Mouse (Mus musculus): ENCODE measurements around the gene Arl6ip5. TPM values are rescaled to one million over a fixed set of nuclear protein-coding genes. Genes with fewer than 3 reads are reported as not detected.

Arl6ip5 gene
- total and polyA plus RNA-seq, 3 experiments = 47.9 to 146 (median 115) TPM

- no peak for DNase-seq
Observed at GRCm38 (mm10) chr6:97273058-97273710, 62.7 kb downstream of the Arl6ip5 start.

GRCm38 (mm10) chr6:97273777-97274176, 63.3 kb downstream of the Arl6ip5 start:
- DNase-seq = no peak

GRCm38 (mm10) chr6:97275760-97276159, 65.3 kb downstream of the Arl6ip5 start:
- DNase-seq = no peak

DNA sequence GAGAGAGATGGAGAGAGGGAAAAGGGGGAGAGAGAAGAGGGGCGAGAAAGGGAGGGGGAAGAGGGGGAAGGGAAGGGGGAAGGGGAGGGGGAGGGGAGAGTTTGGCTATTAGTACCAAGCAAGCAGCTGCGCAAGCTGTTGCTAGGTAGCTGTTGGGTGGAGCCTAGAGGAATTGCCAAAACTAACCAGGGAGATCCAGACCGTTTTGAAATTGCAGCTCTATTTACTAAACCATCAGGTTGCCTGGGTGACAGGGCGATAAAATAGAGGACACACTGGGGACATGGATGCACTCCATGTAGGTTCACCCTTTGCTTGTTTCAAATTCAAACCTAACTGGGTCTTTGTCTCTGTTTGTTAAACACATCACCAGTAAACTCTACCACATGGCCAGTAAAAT, 65.9 kb downstream of the Arl6ip5 start:
- peak; percentile 39 for DNase-seq

GRCm38 (mm10) chr6:97276890-97277497, 66.5 kb downstream of the Arl6ip5 start:
- DNase-seq = no peak

GRCm38 (mm10) chr6:97278014-97278787, 67.7 kb downstream of the Arl6ip5 start:
- DNase-seq = peak; percentile 79

GRCm38 (mm10) chr6:97278878-97279277, 68.4 kb downstream of the Arl6ip5 start:
- DNase-seq = no peak

Other genes starting within 250 kb of the Arl6ip5 start
- gene Fam19a4, start 150.3 kb upstream of the Arl6ip5 start, total RNA-seq (2021) = 1 to 10 TPM in 1 of 2 experiments, under 1 TPM in 1; 0.98 to 1.6 TPM
- gene Fam19a4, start 150.3 kb upstream of the Arl6ip5 start, polyA plus RNA-seq (2012; rRNA removed) = 0.11 and 0.37 TPM in 2 replicates
- 10 to 100 TPM; 32.4 to 45.8 TPM for gene Eogt, start 61.5 kb upstream of the Arl6ip5 start, total RNA-seq (2021)
- 13.3 and 22.3 TPM in 2 replicates for gene Eogt, start 61.5 kb upstream of the Arl6ip5 start, polyA plus RNA-seq (2012; rRNA removed)
- 10 to 100 TPM; 49.3 to 61.8 TPM for gene Tmf1, start 31.6 kb upstream of the Arl6ip5 start, total RNA-seq (2021)
- 1.9 and 2.4 TPM in 2 replicates for gene Tmf1, start 31.6 kb upstream of the Arl6ip5 start, polyA plus RNA-seq (2012; rRNA removed)
- gene Uba3, start 5.0 kb upstream of the Arl6ip5 start, total RNA-seq (2021) = 10 to 100 TPM; 60.0 to 66.6 TPM
- gene Uba3, start 5.0 kb upstream of the Arl6ip5 start, polyA plus RNA-seq (2012; rRNA removed) = 3.4 and 3.7 TPM in 2 replicates
- gene Lmod3, start 42.1 kb downstream of the Arl6ip5 start, total RNA-seq (2021) = not detected
- not detected in 2 replicates for gene Lmod3, start 42.1 kb downstream of the Arl6ip5 start, polyA plus RNA-seq (2012; rRNA removed)